Mouse (Mus musculus) embryonic fibroblast, embryonic 13.5 days (primary cell): ENCODE results near the gene Hoxc4.

Source experiments
- CTCF ChIP-seq: IDR thresholded peaks from 2 replicates; pipeline ENCODE4 v1.5.1; 2011; ENCODE audit warnings: mild to moderate bottlenecking, control low read depth, low read length, moderate library complexity, borderline replicate concordance; ENCODE audit not compliant: insufficient read depth
- POLR2A ChIP-seq: IDR thresholded peaks from 2 replicates; pipeline ENCODE4 v1.6.1; 2011; ENCODE audit warnings: low read depth, mild to moderate bottlenecking, control low read depth, low read length, moderate library complexity

- TF ChIP-seq CTCF (no peak), POLR2A (no peak)
Measured at GRCm38 (mm10) chr15:102980912-102981311, 37.8 kb upstream of the Hoxc4 start.
